Mouse (Mus musculus): ENCODE results near the gene Pagr1a. TPM values are rescaled to one million over a fixed set of nuclear protein-coding genes. Genes with fewer than 3 reads are reported as not detected.

Gene Pagr1a
- total RNA-seq, 2 experiments from 2014 or later = 15.1 to 27.1 TPM

DNA sequence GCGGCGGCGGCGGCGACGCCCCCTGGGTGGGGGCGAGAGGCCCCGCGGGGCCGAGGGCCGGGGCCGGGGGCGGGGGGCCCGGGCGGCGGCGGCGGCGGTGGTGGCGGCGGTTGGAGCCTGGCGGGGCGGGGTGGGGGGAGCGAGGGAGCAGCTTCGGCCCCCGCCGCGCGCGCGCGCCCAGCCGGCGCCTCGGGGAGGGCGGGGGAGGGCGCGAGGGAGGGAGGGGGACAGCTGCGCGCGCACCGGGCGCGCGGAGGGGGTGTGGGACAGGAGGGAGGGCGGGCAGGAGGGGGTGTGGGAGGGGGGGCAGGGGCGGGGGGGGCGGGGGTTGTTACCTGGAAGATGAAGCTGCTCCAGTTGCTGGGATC, 9.4 kb upstream of the Pagr1a start:
- Histone ChIP-seq H3K4me3 (peak overlapping the region; percentile 48), H3K27ac (peak overlapping the region; percentile 94)
- TF ChIP-seq CTCF (IDR thresholded peaks at IDR 0.05) = no peak
- intact Hi-C loops (cut with DNase I) = loop anchor here (2.0 to 5.0 kb wide), 2 partner anchors 76 to 144 kb away; partner anchors contain the start of genes Sez6l2 and Taok2
- DNase-seq (ENCODE audit: extremely low spot score in 1 of 2, low spot score in 2 of 2) = peak; percentile 61 to 73

DNA sequence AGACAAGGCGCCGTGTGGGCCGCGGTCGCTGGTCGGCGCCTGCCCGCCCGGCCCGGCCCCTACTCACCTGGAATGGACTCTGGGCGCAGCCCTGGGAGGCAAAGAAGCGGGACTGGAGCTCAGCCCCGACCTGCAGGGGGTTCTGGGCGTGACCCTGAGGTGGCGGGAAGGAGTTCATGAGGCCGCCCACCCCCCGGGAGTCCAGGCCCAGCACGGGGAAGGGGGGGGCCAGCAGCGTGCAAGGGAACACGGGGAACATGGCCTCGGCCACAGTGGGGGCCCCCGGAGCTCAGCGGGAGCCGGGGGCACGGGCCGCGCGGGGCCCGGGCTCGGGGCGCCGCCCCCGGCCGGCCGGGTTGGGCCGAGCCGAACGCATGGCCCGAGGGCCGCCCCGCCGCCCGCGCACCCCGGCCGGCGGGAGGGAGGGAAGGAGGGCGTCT, 9.0 kb upstream of the Pagr1a start:
- intact Hi-C loops (cut with DNase I) = loop anchor here (2.0 to 5.0 kb wide), 2 partner anchors 75 to 144 kb away; partner anchors contain the start of genes Sez6l2 and Taok2
- peak overlapping the region; percentile 56 for H3K4me3 ChIP-seq
- peak; percentile 62 to 69 for DNase-seq (ENCODE audit: extremely low spot score in 1 of 2, low spot score in 2 of 2)
- TF ChIP-seq CTCF (IDR thresholded peaks at IDR 0.05) = no peak
- peak overlapping the region; percentile 97 for H3K27ac ChIP-seq

DNA sequence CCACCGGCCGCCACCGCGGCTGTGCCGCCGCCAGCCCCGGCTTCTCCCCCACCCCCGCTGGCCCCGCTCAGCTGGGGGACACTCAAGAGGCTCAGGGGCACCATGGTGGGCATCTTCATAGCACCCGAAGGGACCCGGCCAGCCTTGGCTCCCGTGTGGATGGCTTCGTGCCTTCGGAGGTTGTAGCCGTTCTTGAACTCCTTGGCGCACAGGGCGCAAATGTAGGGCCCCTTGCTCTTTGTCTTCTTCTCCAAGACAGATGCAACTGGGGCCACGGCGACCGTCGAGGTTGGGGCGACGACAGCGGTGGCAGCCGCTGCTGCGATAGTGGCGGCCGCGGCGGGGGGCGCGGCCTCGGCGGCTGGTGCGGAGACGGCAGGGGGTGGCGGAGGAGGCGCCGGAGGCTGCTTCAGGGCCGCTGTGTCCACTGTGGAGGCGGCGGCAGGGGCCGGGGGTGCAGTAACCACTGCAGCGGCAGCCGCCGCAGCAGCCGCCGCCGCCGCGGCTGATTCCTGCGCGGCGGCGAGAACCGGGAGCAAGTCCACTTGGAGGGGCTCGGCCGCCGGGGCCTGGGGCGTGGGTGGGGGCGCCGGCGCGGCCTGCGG, 8.5 kb upstream of the Pagr1a start:
- intact Hi-C loops (cut with DNase I) = loop anchor here (2.0 to 5.0 kb wide), 2 partner anchors 75 to 143 kb away; partner anchors contain the start of genes Sez6l2 and Taok2
- Histone ChIP-seq H3K4me3 (peak overlapping the region; percentile 56), H3K27ac (peak overlapping the region; percentile 97)
- peak; percentile 47 to 52 for DNase-seq (ENCODE audit: extremely low spot score in 1 of 2, low spot score in 2 of 2)
- TF ChIP-seq CTCF (IDR thresholded peaks at IDR 0.05) = no peak

DNA sequence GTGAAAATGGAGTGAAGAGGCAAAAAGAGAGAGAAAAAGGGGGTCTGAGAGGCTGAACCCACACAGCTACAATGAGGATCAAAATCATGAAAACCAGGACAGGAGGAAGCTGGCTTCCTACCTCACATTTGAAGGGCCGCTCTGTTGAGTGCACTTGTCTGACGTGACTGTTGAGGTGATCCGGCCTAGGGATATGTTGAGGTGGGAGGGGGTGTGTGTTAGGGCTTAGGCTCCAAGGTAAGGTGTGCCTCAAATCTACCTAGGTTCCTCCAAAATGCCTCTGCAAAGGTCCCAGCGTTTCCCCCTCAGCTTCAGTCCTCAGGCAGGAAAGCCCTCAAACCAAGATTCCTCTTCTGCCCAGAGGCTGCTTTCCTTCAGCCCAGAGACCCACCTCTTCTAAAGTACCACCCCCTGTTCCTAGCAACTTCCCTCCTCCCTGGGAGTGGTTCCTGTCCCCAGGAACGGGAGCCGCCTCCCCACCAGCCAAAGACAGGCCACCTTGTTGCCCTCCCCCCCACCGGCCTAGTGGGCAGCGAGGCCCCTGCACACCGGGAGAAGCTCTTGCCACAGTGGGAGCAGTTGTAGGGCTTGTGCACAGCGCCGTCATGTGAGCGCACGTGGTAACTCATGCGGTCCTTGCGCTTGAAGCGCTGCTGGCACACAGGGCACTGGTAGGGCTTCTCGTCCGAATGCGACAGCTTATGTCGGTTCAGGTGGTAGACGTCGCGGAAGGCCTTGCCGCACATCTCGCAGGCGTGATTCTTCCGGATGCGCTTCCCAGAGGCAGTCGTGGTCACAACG, 7.8 kb upstream of the Pagr1a start:
- DNase-seq (ENCODE audit: extremely low spot score in 1 of 2, low spot score in 2 of 2) = peak; percentile 78
- Histone ChIP-seq H3K27ac (peak overlapping the region; percentile 97), H3K4me3 (peak overlapping the region; percentile 56)
- intact Hi-C loops (cut with DNase I) = loop anchor here (5.0 kb wide), 2 partner anchors 143 to 203 kb away; partner anchors contain the start of gene Taok2
- peak; percentile 45 for TF ChIP-seq CTCF (IDR thresholded peaks at IDR 0.05)

DNA sequence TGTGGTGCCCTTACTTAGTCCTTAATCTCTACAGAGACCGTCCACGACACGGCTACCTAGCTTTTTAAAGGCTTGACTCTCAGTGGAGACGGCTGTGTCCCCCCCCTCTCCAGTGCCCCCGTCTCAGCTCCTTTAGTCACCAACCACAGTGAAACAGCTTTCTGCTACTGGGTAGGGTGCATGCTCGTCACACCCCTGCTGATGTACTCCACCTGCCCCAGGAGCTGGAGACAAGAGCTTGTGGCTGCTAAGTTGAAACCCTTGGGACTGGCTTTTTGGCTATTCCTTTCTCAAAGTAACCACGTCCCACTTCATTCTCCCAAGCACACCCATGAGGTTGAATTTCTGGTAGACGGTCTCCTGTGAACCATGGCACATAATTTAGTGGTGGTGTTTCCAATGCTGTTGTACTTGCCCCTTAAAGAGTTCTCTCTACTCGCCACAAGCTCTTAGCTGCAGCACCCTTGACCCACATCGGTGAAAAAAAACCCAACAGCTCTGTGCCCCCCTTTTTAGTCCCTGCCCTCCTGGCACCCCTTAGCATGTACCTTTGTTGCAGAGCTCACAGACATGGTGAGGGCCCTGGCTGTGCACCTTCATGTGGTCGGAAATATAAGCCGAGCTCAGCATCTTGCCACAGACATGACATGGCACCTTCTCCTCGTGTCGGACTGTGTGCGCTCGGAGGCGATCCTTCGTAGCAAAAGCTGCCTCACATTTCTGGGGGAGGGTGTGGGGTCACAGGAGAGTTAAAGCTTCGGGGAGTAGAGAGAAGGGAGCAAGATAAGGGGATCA, 6.9 kb upstream of the Pagr1a start:
- intact Hi-C loops (cut with DNase I) = loop anchor here (5.0 kb wide), 1 partner anchor 202 kb away; no protein-coding TSS in a partner anchor

DNA sequence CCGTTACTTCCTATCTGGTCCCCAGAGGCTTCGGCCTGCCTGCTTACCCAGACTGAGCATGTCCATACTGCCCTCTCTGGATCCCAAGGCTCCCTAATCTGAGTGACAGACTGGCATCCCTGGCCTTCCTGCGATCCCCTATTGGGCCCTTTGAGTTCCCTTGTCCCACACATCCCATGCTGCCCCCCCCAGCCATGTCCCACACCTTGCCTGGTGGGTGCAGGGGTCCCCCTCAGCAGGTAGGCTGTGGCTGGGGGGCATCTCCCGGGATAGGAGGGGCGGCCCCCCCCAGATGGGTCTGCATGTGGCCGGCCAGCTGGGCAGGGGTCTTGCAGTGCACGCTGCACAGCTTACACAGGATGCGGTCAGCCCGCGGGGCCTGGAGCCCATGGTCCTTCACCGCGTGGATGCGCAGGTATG, 6.1 kb upstream of the Pagr1a start:
- Histone ChIP-seq H3K4me3 (peak overlapping the region; percentile 56), H3K27ac (peak overlapping the region; percentile 95)
- peak in 1 of 2 experiments; percentile 19 for DNase-seq (ENCODE audit: extremely low spot score in 1 of 2, low spot score in 2 of 2)
- intact Hi-C loops (cut with DNase I) = loop anchor here (5.0 kb wide), 1 partner anchor 201 kb away; no protein-coding TSS in a partner anchor
- no peak for TF ChIP-seq CTCF (IDR thresholded peaks at IDR 0.05)

More for the DNA sequence above, 6.9 kb upstream of the Pagr1a start:
- peak overlapping the region; percentile 56 for H3K4me3 ChIP-seq
- no peak for DNase-seq (ENCODE audit: extremely low spot score in 1 of 2, low spot score in 2 of 2)
- H3K27ac ChIP-seq = peak overlapping the region; percentile 97
- no peak for TF ChIP-seq CTCF (IDR thresholded peaks at IDR 0.05)

DNA sequence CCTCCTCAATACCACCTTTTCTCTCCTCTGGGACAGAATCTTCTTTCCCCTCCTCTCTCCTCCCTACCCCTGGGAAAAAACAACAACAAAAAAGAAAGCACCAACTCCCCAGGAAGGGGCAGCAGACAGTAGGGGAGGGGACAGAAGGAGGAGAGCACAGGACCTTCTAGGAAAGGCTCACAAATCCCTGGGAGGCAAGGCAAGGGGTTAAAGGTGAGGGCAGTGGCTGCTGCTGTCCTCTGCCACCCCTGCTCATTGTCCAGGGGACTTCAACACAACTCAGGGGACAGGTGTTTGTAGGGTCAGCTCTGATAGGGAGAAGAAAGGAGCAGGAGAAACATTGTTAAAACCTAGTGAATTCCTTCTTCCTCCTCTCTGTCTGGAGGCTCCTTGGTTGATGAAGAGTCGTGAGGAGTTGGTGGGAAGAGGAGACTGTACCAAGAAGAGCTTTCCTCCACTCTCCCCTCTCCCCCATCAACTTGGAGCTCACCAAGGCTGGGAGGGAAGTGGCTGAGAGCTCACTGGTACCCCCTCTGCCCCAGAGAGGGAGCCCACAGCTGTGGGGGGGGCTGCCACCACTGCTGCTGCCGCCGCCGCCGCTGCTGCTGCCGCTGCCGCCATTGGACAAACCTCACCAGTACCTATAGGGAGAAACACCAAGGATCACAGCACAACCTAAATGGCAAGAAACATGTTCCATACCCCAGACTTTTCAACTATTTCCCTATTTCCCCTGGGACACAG, 5.5 kb upstream of the Pagr1a start:
- DNase-seq (ENCODE audit: extremely low spot score in 1 of 2, low spot score in 2 of 2) = no peak
- intact Hi-C loops (cut with DNase I) = loop anchor here (5.0 kb wide), 1 partner anchor 200 kb away; no protein-coding TSS in a partner anchor
- no peak for TF ChIP-seq CTCF (IDR thresholded peaks at IDR 0.05)
- Histone ChIP-seq H3K27ac (peak overlapping the region; percentile 95), H3K4me3 (no peak overlapping the region)

DNA sequence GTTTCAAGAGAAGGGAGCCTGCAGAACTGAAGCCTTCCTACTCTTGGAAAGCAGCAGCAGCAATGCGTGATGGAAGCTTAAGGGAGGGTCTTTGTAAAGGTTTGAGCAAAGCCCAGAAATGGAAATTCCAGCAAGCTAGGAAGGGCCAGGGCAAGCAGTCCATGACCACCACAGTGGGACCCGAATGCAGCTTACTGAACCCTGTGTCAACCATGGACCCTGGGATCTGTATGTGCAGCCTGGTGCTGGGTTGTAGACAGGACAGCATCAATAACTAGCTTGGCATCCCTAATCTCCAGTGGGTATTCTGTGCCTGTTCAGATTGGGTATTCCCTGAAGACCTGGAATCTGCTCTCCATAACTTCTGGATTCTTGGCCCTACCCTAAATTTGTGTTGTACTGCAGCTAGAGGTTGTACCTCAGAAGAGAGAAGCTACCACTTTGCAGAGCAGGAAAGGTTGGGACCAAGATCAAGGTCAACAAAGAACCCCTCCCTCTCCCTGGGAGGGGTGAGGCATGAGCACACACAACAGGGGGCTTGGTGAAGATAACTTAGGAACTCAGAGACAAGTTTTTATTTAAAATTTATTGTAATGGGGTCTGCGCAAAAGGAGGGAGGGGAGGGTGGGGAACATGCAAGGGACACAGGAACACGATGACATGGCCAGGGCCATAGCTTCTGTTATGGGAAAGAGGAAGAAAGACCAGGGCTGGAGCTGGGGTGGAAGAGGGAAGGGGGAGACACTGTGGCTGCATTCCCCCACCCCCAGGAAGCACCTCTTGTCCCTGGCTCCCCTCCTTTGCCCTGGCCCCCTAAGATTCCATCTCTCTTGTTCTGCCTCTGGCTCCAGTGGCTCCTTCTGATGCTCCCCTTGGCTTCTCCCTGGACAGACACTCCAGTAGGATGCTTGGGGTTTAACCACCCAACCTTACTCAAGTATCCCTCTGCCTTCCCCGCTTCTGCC, 4.7 kb upstream of the Pagr1a start:
- Histone ChIP-seq H3K27ac (peak overlapping the region; percentile 95), H3K4me3 (peak overlapping the region; percentile 69)
- intact Hi-C loops (cut with DNase I) = loop anchor here (5.0 kb wide), 1 partner anchor 200 kb away; no protein-coding TSS in a partner anchor
- no peak for TF ChIP-seq CTCF (IDR thresholded peaks at IDR 0.05)
- no peak for DNase-seq (ENCODE audit: extremely low spot score in 1 of 2, low spot score in 2 of 2)

DNA sequence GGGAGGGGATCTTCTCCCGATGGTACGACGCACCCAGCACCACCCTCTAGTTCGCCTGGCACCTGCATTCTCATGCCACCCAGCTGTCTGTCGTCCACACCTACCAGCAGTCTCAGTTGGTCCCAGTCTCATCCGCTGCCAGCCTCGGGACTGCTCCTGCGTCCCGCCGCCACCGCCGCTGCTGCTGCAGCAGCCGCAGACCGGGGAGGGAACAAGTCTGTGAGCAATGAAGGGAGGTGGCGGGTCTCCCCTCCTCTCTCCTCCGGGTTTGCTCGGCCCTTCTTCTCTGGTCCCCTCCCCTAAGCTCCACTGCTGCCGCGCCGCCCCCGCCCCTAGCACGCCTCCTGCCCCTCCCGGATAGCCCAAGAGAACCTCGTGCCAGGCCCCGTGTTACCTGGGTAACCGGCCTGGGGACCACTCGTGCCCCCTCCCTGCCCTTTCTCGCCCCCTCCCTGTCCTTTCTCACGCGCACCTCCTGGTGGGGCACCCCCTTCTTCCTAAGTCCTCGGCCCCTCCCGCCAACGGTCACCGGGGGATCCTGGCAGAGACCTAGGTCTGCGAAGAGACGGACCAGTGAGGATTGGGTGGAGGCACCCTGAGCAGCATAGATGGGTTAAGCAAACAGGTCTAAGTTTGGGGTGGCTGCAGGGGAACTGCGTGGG, 3.9 kb upstream of the Pagr1a start, which contains the start of the genes Gm42742 and Prrt2:
Gene Gm42742, minus strand, starts transcription at position 197 of the 662 bp plus-strand sequence.
Gene Prrt2, minus strand, starts transcription at position 311 of the 662 bp plus-strand sequence.
- Histone ChIP-seq H3K27ac (peak within 1 kb of the TSS; percentile 95), H3K4me3 (peak within 1 kb of the TSS; percentile 69)
- intact Hi-C loops (cut with DNase I) = loop anchor here (5.0 kb wide), 1 partner anchor 199 kb away; no protein-coding TSS in a partner anchor
- peak; percentile 71 to 73 for DNase-seq (ENCODE audit: extremely low spot score in 1 of 2, low spot score in 2 of 2)
- TF ChIP-seq CTCF (IDR thresholded peaks at IDR 0.05) = no peak

Measured in left cerebral cortex, adult 2 months (tissue).